Mouse (Mus musculus): ENCODE measurements around the gene Ybx3. TPM values are rescaled to one million over a fixed set of nuclear protein-coding genes. Genes with fewer than 3 reads are reported as not detected.

Ybx3 gene
- 60.2 and 86.4 TPM in 2 replicates for polyA plus RNA-seq (2012; rRNA removed)

GRCm38 (mm10) chr6:131388040-131389021, at the start of gene Ybx3:
Gene Ybx3, minus strand, starts transcription at chr6:131388476.
- no peak for DNase-seq (ENCODE audit: low read depth)

GRCm38 (mm10) chr6:131436626-131437025, 48.4 kb upstream of the Ybx3 start:
- DNase-seq (ENCODE audit: low read depth): no peak

- no peak for DNase-seq (ENCODE audit: low read depth)
Measured at GRCm38 (mm10) chr6:131434088-131434487, 45.8 kb upstream of the Ybx3 start.

GRCm38 (mm10) chr6:131433153-131434048, 45.1 kb upstream of the Ybx3 start:
- DNase-seq (ENCODE audit: low read depth): no peak

- no peak for DNase-seq (ENCODE audit: low read depth)
Measured at GRCm38 (mm10) chr6:131421572-131421971, 33.3 kb upstream of the Ybx3 start.

- no peak for DNase-seq (ENCODE audit: low read depth)
Measured at GRCm38 (mm10) chr6:131419614-131420013, 31.3 kb upstream of the Ybx3 start.

GRCm38 (mm10) chr6:131418770-131419169, 30.5 kb upstream of the Ybx3 start:
- DNase-seq (ENCODE audit: low read depth): no peak

GRCm38 (mm10) chr6:131411116-131411843, 23.0 kb upstream of the Ybx3 start:
- DNase-seq (ENCODE audit: low read depth): no peak

- DNase-seq (ENCODE audit: low read depth): no peak
Measured at GRCm38 (mm10) chr6:131406957-131407356, 18.7 kb upstream of the Ybx3 start.

- DNase-seq (ENCODE audit: low read depth): no peak
Measured at GRCm38 (mm10) chr6:131405896-131406295, 17.6 kb upstream of the Ybx3 start.

GRCm38 (mm10) chr6:131405174-131405573, 16.9 kb upstream of the Ybx3 start:
- DNase-seq (ENCODE audit: low read depth): no peak

- no peak for DNase-seq (ENCODE audit: low read depth)
Measured at GRCm38 (mm10) chr6:131404260-131404659, 16.0 kb upstream of the Ybx3 start.

- DNase-seq (ENCODE audit: low read depth): no peak
Measured at GRCm38 (mm10) chr6:131403036-131403435, 14.8 kb upstream of the Ybx3 start.

- no peak for DNase-seq (ENCODE audit: low read depth)
Measured at GRCm38 (mm10) chr6:131402606-131403005, 14.3 kb upstream of the Ybx3 start.

GRCm38 (mm10) chr6:131401259-131401658, 13.0 kb upstream of the Ybx3 start:
- no peak for DNase-seq (ENCODE audit: low read depth)

- no peak for DNase-seq (ENCODE audit: low read depth)
Measured at GRCm38 (mm10) chr6:131396650-131397049, 8.4 kb upstream of the Ybx3 start.

GRCm38 (mm10) chr6:131393873-131394660, 5.8 kb upstream of the Ybx3 start:
- no peak for DNase-seq (ENCODE audit: low read depth)

- DNase-seq (ENCODE audit: low read depth): no peak
Measured at GRCm38 (mm10) chr6:131387221-131388039, 846 bp downstream of the Ybx3 start.

GRCm38 (mm10) chr6:131386416-131387019, 1.8 kb downstream of the Ybx3 start:
- no peak for DNase-seq (ENCODE audit: low read depth)

All from gonadal fat pad, adult 2 months (tissue).